Mouse (Mus musculus): Measurements from ENCODE around the gene Phtf1. TPM values are rescaled to one million over a fixed set of nuclear protein-coding genes. Genes with fewer than 3 reads are reported as not detected.

Gene Phtf1
- polyA plus RNA-seq (2015; fragmentation: Illumina TruSeq; extraction: RNeasy Lipid Tissue Mini Kit (QIAGEN cat#74804); ENCODE audit: insufficient read depth, low read depth, low replicate concordance), result 6.7 TPM

DNA sequence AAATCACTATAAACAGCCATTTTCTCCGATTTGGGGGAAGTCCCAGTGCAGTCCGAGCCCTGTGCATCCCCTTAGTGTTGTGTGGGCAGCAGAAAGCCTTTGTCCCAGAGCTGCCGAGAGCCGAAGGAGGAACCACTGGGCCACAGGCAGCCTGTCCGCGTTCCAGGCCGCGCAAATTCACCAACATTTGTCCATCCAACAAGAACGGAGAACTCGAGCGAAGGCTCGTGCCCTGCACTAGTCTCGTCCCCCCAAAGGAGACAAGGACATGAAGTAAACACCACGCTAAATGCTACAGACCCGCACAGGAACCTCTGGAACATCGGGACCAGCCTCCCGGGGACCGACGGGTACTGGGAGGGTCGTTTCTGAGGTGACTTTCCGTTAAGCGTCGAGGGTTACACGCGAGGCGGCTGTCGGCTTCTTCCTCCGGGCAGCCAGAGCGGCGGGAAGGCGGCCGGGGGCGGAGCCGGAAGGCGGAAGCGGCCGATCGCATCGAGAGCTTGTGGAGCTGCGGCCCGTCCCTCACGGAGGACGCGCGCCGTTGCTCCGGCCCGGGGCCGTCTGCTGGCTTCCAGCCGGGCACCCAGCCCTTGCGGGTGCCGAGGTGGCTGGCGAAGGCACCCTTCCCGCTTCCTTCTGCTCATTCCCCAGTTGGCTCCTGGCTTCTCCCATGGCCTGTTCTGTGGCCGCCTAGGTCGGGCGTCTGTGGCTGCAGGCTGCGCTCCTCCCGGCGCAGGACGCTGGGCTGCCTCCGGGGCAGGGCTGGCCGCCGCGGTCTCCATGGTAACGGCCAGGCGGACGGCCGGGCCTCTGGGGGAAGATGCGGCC is at the start of gene Phtf1:
Gene Phtf1, plus strand, starts transcription at position 250 of the 831 bp plus-strand sequence.

Other genes with a start within 250 kb of the Phtf1 start
- 3.4 TPM for gene Olfml3, start 230.1 kb upstream of the Phtf1 start, polyA plus RNA-seq (2015; fragmentation: Illumina TruSeq; extraction: RNeasy Lipid Tissue Mini Kit (QIAGEN cat#74804); ENCODE audit: insufficient read depth, low read depth, low replicate concordance)
- not detected for gene Gm10964, start 228.7 kb upstream of the Phtf1 start, polyA plus RNA-seq (2015; fragmentation: Illumina TruSeq; extraction: RNeasy Lipid Tissue Mini Kit (QIAGEN cat#74804); ENCODE audit: insufficient read depth, low read depth, low replicate concordance)
- gene Hipk1, start 176.5 kb upstream of the Phtf1 start, polyA plus RNA-seq (2015; fragmentation: Illumina TruSeq; extraction: RNeasy Lipid Tissue Mini Kit (QIAGEN cat#74804); ENCODE audit: insufficient read depth, low read depth, low replicate concordance), result 9.3 TPM
- gene Dclre1b, start 158.7 kb upstream of the Phtf1 start, polyA plus RNA-seq (2015; fragmentation: Illumina TruSeq; extraction: RNeasy Lipid Tissue Mini Kit (QIAGEN cat#74804); ENCODE audit: insufficient read depth, low read depth, low replicate concordance), result 1.1 TPM
- gene Ap4b1, start 158.6 kb upstream of the Phtf1 start, polyA plus RNA-seq (2015; fragmentation: Illumina TruSeq; extraction: RNeasy Lipid Tissue Mini Kit (QIAGEN cat#74804); ENCODE audit: insufficient read depth, low read depth, low replicate concordance), result 5.3 TPM
- not detected for gene Gm43064, start 158.5 kb upstream of the Phtf1 start, polyA plus RNA-seq (2015; fragmentation: Illumina TruSeq; extraction: RNeasy Lipid Tissue Mini Kit (QIAGEN cat#74804); ENCODE audit: insufficient read depth, low read depth, low replicate concordance)
- gene Bcl2l15, start 135.5 kb upstream of the Phtf1 start, polyA plus RNA-seq (2015; fragmentation: Illumina TruSeq; extraction: RNeasy Lipid Tissue Mini Kit (QIAGEN cat#74804); ENCODE audit: insufficient read depth, low read depth, low replicate concordance), result not detected
- not detected for gene Ptpn22, start 108.3 kb upstream of the Phtf1 start, polyA plus RNA-seq (2015; fragmentation: Illumina TruSeq; extraction: RNeasy Lipid Tissue Mini Kit (QIAGEN cat#74804); ENCODE audit: insufficient read depth, low read depth, low replicate concordance)
- gene Rsbn1, start 54.0 kb upstream of the Phtf1 start, polyA plus RNA-seq (2015; fragmentation: Illumina TruSeq; extraction: RNeasy Lipid Tissue Mini Kit (QIAGEN cat#74804); ENCODE audit: insufficient read depth, low read depth, low replicate concordance), result 2.3 TPM

All from pancreas, adult 10 weeks (tissue).